Mouse (Mus musculus): Measurements from ENCODE around the gene Sf3b6. TPM values are rescaled to one million over a fixed set of nuclear protein-coding genes. Genes with fewer than 3 reads are reported as not detected.
"Not testable (repeated sequence)": the region's sequence is repeated elsewhere in the genome, so short reads cannot be mapped to it uniquely, and the experiment has no call there.

The Sf3b6 gene
- total RNA-seq (2021): 10 to 100 TPM; 83.2 to 96.7 TPM

DNA sequence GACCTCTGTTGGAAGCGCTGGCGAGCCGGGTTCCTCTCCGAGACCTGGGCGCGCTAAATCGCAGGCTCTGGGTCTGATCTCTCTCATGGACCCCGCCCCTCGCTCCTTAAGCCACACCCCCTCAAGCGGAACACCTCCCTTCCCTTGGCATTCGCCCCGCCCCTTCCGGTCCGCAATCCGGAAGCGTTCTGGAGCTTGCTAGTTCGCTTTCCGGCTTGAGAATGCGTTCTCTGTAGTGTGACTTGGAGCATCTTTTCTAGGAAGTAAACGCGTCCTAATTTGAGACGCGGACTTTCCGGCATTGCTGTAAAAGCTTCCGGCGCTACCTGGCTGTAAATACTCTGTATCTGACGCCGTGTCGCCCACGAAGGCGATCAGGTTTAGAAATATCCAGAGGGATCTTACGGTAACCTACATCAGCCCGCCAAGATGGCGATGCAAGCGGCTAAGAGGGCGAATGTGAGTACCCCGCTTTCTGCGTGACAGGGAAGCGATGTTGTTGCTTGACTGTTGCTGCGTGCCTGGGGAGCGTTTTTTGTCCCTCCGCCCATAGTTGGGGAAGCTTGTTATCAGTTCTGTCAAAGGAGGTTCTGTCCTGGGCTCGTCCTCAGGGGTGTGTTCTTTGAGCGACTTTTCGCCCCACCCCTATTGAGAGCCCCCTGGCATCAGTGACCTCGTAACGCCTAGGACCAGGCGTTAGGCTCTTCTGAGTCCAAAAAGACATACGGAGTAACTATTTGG, at the start of gene Sf3b6:
Sf3b6 (plus strand) TSS at position 184 of the 741 bp plus-strand sequence.
- DNase-seq: peak; percentile 97

DNA sequence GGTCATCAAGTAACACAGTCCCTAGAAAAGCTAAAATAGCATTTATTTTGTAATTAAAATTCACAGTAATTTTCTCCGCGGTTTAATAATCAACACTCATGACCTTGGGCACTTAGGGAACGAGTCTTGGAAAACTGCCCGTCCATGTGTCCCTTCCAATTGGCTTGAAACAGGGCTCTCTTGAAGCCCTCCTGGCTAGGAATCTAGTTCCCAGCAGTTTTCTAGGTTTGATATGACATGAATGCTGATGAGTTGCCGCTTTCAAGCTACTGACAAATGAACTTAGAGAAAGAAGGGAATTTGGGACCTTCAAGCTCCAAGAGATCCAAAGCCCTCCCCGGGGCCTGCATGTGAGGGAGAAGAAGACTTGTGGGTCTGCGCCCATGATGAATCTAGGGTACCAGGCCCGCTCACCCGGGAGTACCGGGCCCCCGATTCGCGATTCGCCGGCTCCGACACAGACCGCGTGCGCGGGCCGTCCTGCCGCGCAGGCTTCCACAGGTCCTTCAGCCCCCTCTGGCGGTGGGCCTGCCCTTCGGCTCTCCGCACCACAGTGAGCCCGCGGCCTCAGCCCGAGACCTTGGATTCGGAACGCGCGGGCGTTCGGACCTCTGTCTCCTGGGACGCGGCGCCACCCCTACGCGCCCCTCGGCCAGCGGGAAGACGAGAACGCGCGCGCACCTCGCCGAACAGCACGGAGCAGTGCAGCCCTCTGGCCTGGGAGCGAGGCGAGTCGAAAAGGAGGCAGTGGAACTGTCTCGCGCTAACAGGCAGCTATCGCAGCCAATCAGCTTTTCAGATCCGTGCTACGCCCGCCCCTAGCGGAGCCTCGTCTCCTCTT, 48.6 kb upstream of the Sf3b6 start, which contains the start of the genes Pfn4 and Fam228b:
Pfn4 (plus strand) TSS at position 531 of the 841 bp plus-strand sequence.
Fam228b (minus strand) TSS at position 776 of the 841 bp plus-strand sequence.
- peak; percentile 98 for DNase-seq

DNA sequence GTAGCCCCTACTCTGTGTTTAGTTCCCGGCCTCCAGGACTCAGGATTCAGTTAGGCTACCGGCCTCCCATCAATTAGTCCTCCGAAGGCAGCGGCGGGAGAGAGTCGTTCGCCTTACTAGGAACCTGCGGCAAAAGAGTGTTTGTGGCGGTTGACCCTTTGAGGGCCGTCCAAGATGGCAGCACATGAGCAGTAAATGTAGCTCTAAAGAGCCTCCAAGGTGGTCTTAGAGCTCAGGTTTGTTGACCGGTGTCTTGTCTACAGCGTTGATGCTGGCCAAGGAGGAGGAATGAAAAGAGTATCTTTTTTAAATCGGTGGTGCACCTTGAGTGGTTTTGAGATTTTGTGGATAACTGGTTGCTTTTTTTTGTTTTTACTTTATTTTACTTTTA, 48.0 kb upstream of the Sf3b6 start:
- no peak for DNase-seq

DNA sequence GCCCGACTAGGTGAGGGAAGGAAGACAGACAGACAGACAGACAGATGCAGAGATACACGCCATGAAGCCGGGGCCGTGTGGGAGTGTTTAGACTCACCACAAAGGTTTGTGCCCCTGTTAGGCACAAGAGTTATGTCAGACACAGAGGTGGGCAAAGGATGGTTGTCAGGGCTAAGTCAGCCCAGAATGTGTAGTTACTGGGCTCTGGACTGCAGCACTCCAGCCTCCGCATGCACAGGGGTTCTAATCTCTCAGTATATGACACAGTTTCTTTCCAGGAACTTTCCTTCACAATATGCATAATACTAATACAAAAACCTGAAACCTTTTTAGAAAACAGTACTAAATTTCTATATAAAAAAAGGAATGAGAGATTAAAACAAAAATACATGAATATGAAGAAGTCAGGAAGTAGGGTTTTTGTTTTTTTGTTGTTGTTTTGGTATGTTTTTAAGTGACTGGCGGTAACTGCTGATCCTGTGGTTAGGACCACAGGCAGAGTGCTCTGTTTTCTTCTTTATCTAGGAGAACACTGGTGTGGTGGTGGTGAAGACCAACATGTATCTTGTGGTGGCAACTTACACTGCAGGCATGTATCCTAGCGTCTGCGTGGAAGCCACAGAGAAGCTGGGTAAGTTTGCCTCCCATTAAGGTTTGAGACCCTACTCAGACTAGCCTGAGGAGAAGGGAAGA, 42.3 kb upstream of the Sf3b6 start:
- DNase-seq: no peak

DNA sequence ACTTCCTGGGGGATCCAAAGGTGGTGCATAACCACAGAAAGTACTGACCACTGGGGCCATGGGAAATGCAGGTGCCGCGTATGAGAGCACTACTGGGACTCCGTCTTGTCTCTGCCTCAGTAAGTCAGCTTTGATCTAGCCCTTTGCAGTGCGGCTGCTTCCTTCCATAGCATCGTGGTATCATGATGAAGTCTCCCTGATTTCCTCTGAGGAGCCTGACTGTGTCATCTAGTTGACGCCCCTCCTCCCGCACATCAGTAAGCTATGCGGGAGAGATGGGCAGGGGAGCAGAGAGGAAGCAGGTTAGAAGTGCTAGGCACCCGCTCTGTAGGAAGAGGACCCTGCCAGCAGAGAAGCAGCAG, 41.8 kb upstream of the Sf3b6 start:
- no peak for DNase-seq

DNA sequence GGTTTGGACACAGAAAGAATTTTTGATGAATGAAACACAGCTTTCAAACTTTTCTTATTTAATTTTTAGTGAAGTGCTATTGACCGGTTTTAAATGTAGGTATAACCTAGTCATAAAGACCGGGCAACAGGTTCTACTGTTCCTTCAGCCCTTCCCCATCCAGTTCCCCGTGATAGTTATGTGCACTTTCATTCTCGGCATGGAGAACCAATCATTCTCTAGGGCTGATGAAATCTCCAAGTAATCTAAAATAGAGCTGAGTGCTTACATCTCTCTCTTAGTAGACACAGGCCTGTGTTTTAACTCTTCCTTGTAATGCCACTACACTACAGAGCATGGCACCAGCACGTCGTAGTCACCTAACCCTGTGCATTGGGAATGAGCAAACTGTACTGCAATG, 39.6 kb upstream of the Sf3b6 start:
- no peak for DNase-seq

DNA sequence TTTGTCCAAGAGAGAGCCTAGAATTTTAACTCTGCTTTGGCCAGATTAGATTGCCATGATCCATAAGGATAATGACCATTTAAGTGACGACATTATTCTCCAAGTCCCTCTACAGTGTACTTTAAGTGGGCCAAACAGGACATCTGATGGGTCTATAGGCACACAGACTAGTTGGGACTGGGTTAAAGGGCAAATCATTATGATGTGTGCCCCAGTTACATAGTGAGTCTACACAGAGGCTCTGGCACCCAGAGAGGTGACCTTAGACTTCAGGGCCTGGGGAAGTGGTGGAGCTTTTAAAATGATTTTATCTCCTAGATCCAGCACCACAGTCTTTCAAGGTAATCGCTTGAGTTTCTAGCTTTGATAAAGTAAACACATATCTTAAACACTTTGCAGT, 37.1 kb upstream of the Sf3b6 start:
- no peak for DNase-seq

DNA sequence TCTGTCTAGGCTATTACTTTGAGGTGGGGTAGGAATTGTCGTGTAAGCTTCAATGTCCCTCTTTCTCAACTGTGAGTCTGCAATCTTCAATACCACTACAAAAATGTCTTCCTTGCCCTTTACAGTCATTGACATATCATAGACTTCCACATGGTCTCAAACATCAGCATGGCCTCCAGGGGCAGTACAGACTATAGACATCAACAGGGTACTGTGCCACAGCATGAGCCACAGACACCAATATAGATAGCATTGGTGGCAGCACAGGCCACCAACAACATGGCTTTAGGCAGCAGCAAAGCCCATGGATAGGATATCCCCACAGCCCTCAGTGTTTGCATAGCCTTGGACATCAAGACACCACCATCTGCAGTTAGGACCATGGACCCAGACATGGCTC, 36.1 kb upstream of the Sf3b6 start:
- DNase-seq: no peak

DNA sequence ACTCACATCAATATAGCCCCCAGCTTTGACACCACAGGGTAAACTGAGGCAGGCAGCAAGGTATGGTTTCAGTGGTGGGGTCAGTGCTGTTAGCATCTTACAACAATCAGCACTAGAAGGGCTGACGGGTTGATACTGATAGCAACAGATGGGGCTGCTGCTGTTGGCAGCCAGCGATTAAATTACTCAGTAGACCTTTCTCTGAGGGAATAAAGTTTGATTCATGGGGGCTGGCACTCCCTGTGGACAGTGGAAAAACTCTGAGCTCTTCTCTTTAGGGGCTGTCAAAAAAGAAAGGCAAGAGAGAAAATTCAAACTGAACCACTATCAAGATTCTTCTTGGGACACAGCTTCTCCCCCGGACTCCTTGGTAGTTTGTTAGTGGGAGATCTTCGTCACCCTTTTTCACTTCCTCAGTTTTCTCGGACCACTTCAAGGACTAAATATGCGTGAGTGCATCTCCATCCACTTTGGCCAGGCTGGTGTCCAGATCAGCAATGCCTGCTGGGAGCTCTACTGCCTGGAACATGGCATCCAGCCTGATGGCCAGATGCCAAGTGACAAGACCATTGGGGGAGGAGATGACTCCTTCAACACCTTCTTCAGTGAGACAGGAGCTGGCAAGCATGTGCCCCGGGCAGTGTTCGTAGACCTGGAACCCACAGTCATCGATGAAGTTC, 35.5 kb upstream of the Sf3b6 start:
- not testable (repeated sequence) for DNase-seq

DNA sequence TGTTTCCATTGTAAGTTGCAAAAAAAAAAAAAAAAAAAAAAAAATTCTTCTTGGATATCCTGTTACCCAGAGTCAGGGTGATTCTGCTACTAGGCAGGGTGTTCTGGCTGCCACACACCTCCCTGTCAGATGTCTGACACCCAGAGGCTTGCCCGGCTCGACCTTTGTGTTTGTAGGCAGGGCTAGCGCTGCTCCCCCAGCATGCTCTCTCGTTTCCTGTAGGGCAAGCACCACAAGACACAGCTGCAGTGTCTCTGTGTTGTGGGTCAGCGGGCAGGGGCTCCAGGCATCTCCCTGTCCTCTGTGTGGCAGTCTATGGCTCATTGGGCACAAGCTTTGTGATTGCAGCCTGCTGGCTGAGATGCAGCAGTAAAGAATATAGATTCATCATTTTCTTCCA, 33.7 kb upstream of the Sf3b6 start:
- DNase-seq: no peak

DNA sequence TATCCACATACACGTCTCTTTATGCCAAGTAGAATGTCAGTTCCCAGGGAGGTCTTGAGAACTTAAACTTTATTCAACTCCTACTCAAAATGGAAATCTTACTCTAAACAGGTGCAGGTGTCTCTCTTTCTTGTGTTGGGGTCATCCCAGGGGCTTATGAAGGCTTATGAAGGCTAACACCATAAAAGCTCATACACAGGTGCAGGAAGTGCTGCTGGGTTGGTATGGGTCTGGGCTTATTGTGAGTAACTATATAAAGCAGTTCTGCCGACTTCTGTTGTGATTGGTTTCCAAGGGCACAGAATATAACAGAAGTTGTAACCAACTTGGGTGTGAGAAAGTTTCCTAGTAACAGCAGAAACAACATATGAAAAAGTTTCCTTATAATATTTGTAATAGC, 32.9 kb upstream of the Sf3b6 start:
- DNase-seq: no peak

DNA sequence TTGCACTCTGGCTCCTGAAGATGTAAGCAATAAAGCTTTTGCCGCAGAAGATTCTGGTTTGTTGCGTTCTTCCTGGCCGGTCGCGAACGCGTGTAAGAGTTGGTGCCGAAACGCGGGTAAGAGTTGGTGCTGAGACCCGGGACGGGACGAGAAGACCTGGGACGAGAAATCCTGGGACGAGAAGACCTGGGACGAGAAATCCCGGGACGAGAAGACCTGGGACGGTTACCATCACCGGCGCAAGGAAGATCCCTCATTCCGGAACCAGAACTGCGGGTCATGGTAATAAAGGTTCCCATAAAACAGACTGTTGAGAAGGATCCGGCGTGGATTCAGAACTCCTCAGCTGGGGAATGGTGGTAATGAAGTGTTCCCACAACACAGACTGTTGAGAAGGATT, 29.2 kb upstream of the Sf3b6 start:
- not testable (repeated sequence) for DNase-seq

DNA sequence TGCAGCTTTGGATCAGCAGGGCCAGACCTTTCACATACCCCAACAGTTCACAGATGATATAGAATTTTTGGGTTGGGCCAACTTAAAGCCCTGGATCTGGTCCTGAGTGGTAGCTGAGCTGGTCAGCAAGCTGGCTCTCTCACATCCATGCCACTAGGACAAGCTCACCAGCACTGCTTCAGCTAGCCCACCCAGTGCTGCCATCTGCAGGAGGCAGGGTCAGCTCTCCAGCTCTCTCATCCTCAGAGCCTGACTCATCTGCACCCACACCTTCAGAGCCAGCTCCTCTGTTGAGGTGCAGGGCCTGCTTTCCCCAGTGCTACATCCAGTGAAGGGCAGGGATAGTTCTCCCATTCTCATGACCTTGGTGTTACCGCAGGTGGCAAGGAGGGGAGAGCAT, 23.6 kb upstream of the Sf3b6 start:
- DNase-seq: no peak

DNA sequence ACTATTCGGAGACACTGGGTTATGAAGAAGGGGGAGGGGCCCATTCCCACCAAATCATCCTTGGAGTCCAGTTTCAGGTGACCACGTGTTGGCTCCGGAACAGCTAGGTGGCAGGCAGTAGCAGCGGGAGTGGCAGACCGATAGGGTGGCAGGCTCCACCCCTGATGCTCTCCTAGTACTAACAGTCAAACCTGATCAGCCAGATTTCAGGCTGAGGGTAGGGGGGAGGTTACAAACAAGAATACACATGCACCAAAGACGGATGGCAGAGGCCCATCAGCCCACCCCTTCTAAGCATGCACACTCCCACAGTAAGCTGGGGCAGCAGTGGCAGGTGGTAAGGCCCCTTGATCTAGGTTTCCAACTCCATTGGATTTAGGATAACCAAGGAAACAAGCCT, 19.9 kb upstream of the Sf3b6 start:
- DNase-seq: not testable (repeated sequence)

DNA sequence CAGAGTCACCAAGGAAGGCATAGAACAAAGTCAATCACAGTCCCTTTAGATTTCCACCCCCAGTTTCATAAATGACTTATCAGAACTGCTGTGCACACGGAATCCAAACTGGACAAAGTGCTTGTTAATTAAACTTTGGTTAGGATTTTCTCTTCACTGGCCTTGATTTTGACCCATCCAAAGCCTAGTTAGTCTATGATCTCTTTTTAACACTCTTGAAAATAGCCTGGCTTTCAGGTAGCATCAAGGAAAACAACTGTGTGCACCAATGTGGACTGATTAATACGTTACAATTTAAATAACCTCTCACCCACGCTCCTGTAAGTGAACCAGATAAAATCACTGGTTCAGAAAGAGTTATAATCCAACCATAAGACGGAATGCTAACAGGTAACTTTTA, 6.3 kb upstream of the Sf3b6 start:
- no peak for DNase-seq

DNA sequence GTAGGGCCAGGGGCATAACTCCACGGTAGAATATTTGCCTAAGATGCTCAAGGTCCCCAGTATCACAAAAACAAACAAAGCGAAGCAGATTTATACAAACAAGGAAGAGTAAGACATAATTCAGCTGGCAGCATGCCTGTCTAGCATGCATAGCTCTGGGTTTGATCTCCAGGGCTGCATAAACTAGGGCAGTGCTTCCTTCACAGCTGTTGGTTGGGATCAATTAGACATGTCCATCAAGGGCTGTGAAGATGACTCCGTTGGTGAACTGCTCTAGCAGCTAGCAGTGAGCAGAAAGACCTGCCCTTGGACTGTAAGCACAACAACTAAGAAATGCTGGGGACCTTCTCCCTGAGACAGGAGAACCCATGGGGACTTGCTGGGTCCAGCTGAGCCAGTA, 5.6 kb upstream of the Sf3b6 start:
- DNase-seq: no peak

DNA sequence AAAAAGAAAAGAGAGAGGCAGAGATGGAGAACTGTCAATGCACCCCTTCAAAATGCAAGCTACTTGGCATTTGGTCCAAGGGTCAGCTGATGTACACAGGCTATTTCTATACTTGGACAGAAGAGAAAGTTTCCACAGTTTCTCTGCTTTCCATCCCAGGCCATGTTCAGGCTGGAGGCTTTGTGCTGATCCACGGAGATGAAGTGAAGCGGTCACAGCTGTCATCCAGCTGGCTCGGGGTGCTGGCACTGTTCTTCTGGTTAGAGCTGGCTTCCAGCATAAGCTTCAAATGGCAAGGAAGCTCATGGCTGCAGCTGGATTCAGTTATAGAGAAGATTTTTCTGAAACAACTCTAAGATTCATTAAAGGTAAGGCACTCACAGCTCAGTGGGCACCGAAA, 3.7 kb upstream of the Sf3b6 start:
- no peak for DNase-seq

DNA sequence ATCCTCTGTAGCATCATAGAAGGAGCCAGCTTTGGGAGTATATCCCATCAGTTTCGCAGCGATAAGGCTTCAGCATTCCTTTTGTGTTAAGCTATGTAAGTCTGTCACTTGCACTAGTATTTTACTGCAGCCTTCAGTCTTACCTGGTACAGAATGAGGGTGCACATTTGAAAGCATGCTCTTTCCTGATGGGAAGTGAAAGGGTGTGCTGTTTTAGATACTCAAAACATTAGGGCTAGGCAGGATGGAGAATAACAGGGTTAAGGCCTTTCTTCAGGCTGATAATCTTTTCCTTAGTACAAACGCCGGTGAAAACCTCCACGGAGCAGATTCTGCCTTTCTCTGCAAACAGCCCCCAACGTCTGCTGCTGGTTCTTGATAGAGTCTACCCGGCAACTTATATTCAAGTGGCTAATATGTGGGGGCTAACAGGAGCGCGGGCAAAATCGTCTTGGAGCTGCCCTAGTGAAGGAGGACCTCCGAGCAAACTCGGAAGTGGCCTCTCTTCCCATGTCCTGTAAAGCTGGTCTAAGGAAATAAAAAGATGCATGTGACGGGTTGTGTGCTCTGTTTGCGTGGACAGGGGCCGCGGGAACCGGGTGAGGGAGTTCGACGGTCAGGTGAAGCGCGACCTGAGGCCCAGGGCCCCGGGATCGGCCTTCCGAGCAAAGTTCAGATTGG, 524 bp upstream of the Sf3b6 start:
- DNase-seq: no peak

DNA sequence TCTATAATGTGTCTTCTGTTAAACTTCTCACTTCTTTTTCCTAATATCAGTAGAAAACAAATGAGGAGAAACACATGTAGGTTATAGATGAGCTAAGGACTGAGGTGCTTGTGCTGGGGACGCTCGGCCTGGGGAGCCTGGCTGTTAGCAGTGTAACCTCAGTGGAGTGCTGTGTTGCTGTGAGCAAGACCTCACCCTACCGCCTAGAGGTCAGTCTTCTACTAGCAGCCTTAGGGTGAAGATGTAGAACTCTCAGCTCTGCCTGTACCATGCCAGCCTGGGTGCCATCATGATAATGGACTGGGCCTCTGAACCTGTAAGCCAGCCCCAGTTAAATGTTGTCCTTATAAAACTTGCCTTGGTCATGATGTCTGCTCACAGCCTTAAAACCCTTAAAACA, 9.9 kb downstream of the Sf3b6 start:
- no peak for DNase-seq

DNA sequence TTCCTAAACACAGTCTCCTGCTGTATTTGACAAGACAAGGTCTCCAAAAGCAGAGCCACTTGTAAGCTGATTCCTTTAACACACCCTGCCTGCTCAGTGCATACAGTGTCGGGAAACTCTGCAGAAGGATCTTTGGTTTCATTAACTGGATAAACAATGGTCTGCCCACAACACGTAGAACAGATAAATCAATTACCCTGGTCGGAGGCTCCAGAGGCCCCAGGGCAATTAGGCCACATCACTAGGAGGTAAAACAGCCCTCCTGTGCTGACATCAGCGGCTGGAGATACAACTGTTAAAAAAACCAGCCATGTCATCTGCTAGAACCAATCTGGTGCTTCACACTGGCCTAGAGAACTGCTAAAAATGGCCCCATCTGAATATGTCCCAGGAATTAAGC, 19.6 kb downstream of the Sf3b6 start:
- DNase-seq: no peak

DNA sequence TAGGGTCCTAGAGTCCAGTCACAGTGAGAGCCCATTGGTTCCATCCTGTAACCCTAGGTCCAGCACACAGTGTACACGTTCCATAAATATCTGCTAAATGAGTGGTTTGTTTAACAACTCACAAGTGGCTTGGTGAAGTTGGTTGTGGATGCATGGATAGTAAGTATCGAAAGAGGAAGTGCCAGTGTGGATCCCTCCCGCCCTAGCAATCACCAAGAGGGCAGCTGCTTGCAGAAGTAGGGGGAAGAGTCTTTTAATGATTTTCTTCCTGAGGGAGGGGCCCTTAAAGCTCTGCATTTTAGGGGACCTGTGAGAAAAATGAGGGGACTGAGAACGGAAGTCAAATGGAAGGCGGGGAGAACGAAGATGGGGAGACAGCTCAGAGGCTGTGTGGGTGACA, 22.7 kb downstream of the Sf3b6 start:
- no peak for DNase-seq

DNA sequence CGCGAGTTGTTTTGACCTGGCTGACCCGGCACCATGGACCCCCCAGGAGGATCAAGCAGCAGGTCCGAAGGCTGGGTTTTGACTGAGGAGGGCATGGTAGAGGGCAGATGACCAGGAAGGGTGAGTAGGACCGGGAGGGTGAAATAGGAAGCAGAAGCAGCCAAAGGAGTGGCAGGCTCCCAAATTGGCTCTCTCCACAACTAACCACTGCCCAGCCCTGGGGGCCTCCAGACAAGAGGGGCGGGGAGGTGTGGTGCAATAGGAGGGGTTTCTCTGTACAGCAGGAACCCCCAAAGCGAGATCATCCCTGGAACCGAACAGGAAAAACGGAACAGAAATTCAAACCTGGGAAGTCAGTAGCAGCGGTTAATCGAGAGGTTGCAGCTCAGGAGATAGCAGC, 23.4 kb downstream of the Sf3b6 start:
- DNase-seq: no peak

Measured in layer of hippocampus, postnatal 36 days (tissue).